Mouse (Mus musculus) intestine, embryonic 16.5 days (tissue): ENCODE measurements around the gene Clta. TPM values are rescaled to one million over a fixed set of nuclear protein-coding genes. Genes with fewer than 3 reads are reported as not detected.
A peak's percentile ranks its signal among the peaks of the same experiment; 100 is the strongest.

ENCODE experiments used
- ATAC-seq: fragments of 200-750 bp; cut with Nextera tagmentation; 2 replicates; pipeline ENCODE4 v1.8.0; 2017; ENCODE audit warnings: moderate TSS enrichment, moderate library complexity
- H3K27ac ChIP-seq: fragments of 300-500 bp; sonication (generic); 2 replicates; pipeline ENCODE4 v1.5.1; 2014; ENCODE audit warnings: mild to moderate bottlenecking, low read length
- H3K27me3 ChIP-seq: fragments of 300-500 bp; sonication (generic); replicated peaks from 2 replicates; pipeline ENCODE4 v1.6.1; 2014; ENCODE audit warnings: low read length, control low read depth, mixed read lengths; ENCODE audit not compliant: control insufficient read depth, insufficient read depth
- H3K36me3 ChIP-seq: fragments of 300-500 bp; sonication (generic); 2 replicates; pipeline ENCODE4 v1.6.1; 2014; ENCODE audit warnings: low read length, control low read depth; ENCODE audit not compliant: control insufficient read depth, insufficient read depth
- H3K4me1 ChIP-seq: fragments of 300-500 bp; sonication (generic); 2 replicates; pipeline ENCODE4 v1.6.1; 2014; ENCODE audit warnings: low read length, control low read depth, mixed read lengths; ENCODE audit not compliant: control insufficient read depth, insufficient read depth
- H3K4me2 ChIP-seq: fragments of 300-500 bp; sonication (generic); 2 replicates; pipeline ENCODE4 v1.6.1; 2014; ENCODE audit warnings: low read depth, low read length, control low read depth
- H3K4me3 ChIP-seq: fragments of 300-500 bp; sonication (generic); 2 replicates; pipeline ENCODE4 v1.5.1; 2014; ENCODE audit warnings: mild to moderate bottlenecking, low read length
- H3K9ac ChIP-seq: fragments of 300-500 bp; sonication (generic); 2 replicates; pipeline ENCODE4 v1.6.1; 2014; ENCODE audit warnings: low read depth, low read length
- H3K9me3 ChIP-seq: fragments of 300-500 bp; sonication (generic); 2 replicates; pipeline ENCODE4 v1.6.1; 2016; ENCODE audit warnings: low read length, control low read depth; ENCODE audit not compliant: control insufficient read depth
- WGBS: fragments of 180-500 bp; shearing (Covaris S2); extraction: QIAGEN DNeasy Blood & Tissue Kit; methylation state at CpG from one replicate; pipeline ENCODE4 v1.1.7; 2014; 5-methylcytosine and 5-hydroxymethylcytosine counted together
- polyA plus RNA-seq: library from polyadenylated mRNA; unstranded; fragments of >200 nt; fragmentation: Nextera tagmentation; extraction: Ambion mirVana; gene quantifications from 2 replicates; pipeline ENCODE4 v1.2.1, GENCODE M21; 2015

The Clta gene
- polyA plus RNA-seq, 1 experiment from 2014 or later = 241 TPM

DNA sequence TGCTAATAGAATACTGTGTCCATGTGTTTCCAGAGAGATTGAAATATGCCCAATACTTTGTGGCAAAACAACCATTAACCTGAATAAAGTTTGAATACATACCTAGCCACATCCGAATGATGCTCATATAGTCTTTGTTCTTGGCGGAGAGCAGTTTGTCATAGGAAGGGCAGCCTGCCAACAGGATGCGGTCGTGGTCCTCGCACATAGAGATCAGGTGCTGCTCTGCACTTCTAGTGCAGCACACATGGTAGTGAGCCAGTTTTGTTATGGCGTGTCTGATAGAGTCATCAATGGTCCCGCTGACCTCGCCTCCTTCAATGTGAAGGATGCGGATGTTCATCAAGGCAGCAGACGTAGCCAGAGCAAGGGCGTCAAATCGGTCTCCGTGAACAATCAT is 55.4 kb downstream of the Clta start:
- H3K4me3 ChIP-seq = no peak overlapping the region
- H3K4me2 ChIP-seq = no peak overlapping the region
- 89% methylated on average over 13 of the region's 13 CpGs for WGBS
- H3K9ac ChIP-seq = no peak overlapping the region
- ATAC-seq = no peak
- H3K9me3 ChIP-seq = no peaks in the 10 kb centered on the region
- H3K27ac ChIP-seq = no peak overlapping the region
- no peaks in the 10 kb centered on the region for H3K27me3 ChIP-seq
- H3K36me3 ChIP-seq = peaks cover 3% of the 10 kb centered on the region; the same call in 1 of the 2 replicates
- no peaks in the 10 kb centered on the region for H3K4me1 ChIP-seq

DNA sequence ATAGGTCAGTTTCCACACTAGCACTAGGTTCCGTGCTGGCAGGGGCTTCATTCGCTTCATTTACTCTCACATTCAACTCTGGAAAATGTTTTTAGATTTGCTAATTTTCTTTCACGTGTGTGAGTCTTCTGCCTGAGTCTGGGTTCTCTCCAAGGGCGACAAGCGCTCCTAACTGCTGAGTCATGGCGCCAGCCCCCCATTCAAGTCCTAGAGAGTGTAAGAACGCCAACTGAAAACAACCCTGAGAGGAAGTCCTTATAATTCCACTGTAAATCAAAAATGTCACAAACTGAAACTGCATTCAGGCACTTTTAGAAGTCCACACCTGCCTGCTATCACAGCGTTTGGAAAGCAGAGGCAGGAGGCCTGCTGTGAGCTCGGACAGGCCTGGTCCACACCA is 57.8 kb downstream of the Clta start:
- H3K4me2 ChIP-seq = no peak overlapping the region
- H3K27ac ChIP-seq = no peak overlapping the region
- peaks cover 4% of the 10 kb centered on the region for H3K4me1 ChIP-seq
- H3K4me3 ChIP-seq = no peak overlapping the region
- no peak for ATAC-seq
- 57% methylated on average over 9 of the region's 9 CpGs for WGBS
- no peak overlapping the region for H3K9ac ChIP-seq
- peaks cover 3% of the 10 kb centered on the region; the same call in 1 of the 2 replicates for H3K36me3 ChIP-seq
- no peaks in the 10 kb centered on the region for H3K27me3 ChIP-seq
- no peaks in the 10 kb centered on the region for H3K9me3 ChIP-seq

DNA sequence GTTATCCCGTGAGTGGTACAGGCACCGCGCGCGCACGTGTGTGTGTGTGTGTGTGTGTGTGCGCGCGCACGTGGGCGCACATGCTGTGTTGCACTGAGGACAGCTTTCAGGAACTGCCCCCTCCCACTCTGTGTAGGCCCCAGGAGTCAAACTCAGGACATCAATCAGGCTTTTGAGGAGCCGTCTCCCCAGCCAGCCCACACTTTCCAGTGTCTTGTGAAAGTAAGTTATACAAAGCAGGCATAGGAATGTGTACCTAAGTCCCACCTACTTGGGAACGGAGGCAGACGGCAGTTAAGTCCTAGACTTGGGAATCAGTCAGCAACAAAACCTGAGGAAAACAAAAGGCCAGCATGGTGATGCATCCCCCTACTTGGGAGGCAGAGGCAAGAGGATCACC is 58.6 kb downstream of the Clta start:
- H3K36me3 ChIP-seq = no peaks in the 10 kb centered on the region; the same call in 1 of the 2 replicates
- ATAC-seq = no peak
- 82% methylated on average over 14 of the region's 14 CpGs for WGBS

DNA sequence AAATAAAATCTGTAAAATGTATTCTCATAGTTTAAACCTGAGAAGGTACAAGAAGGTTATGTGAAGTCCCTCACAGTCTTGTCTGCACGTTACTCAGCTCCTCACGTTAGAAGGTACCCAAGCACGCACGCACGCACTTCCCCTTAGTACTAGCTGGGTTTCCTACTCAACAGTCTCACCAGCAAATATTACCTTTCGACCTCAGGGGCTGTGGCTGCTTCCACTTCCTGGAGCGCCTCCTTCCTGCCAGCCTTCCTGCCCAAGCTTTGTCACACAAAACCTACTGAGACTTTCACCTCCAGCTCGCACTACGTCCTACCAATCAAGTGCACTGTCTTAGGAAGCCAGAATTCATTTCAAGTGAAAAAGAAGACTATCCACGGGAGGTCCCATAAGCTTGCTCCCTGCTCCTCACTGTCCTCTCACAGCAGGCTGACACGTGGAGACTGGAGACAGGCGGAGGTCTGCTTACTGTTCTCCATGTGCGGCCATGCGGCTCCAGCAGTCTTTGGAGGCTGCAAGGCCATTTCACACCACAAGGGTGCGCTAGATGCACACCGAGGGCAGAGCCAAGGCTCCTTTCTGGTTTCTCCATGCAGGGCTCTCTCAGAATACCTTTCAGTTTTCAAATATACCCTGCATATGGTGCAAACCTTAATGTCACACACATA is 61.2 kb downstream of the Clta start:
- Histone ChIP-seq H3K4me2 (peak overlapping the region; percentile 39), H3K9ac (peak overlapping the region; percentile 64), H3K36me3 (no peaks in the 10 kb centered on the region), H3K27ac (peak overlapping the region; percentile 80), H3K27me3 (no peaks in the 10 kb centered on the region), H3K4me1 (peaks cover 15% of the 10 kb centered on the region), H3K9me3 (no peaks in the 10 kb centered on the region), H3K4me3 (peak overlapping the region; percentile 21; the same call in 1 of the 2 replicates)
- peak; percentile 89 for ATAC-seq
- WGBS = 25% methylated on average over 16 of the region's 16 CpGs

More for the DNA sequence above, 58.6 kb downstream of the Clta start:
- H3K27ac ChIP-seq = no peak overlapping the region
- no peak overlapping the region for H3K4me3 ChIP-seq
- H3K4me1 ChIP-seq = peaks cover 10% of the 10 kb centered on the region
- H3K9ac ChIP-seq = no peak overlapping the region
- no peak overlapping the region for H3K4me2 ChIP-seq
- H3K27me3 ChIP-seq = no peaks in the 10 kb centered on the region
- H3K9me3 ChIP-seq = no peaks in the 10 kb centered on the region

DNA sequence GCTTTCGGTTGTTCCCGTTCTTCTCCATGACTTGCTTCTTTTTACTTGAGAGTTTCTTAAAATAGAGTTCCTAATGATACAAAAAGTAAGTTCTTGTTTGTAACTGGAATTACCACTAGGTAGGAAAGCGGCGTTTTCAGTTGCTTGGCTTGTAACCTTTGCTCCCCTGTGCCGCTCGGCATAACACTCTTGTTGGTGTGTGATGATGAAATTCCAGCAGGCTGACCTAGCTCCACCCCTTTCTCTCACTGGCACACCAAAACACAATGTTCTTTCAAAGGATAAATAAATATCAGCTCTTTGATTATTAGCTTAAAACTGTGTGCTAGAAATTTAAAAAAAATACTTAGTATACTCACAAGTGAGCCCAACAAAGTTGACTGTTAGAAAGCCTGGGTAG is 62.6 kb downstream of the Clta start:
- H3K4me3 ChIP-seq = no peak overlapping the region
- H3K9me3 ChIP-seq = no peaks in the 10 kb centered on the region
- no peaks in the 10 kb centered on the region for H3K27me3 ChIP-seq
- no peaks in the 10 kb centered on the region for H3K36me3 ChIP-seq
- 71% methylated on average over 6 of the region's 6 CpGs for WGBS
- peak overlapping the region; percentile 33; the same call in 1 of the 2 replicates for H3K27ac ChIP-seq
- no peak for ATAC-seq
- 0 out of 2 replicates have a peak overlapping the region, but pooled peaks have one; percentile 22 for H3K4me2 ChIP-seq
- H3K4me1 ChIP-seq = peaks cover 26% of the 10 kb centered on the region
- no peak overlapping the region for H3K9ac ChIP-seq

DNA sequence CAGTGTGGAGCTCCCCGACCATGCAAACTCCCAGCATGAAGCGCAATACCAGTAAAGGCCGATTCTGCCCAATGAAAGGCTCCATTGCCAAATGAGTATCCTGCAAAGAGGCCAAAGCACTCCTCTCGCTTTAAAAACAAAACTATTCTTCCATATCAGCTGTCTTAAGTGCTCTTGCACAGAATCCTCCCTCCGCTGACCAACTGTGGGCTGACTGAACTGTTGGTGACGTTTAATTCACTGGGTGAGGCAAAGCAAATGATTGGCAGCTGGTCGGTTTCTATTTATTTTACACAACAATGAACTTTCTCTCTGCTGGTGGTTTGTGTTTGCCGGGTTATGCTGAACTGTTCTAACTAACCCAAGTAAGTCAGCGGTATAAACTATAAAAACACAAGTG is 64.5 kb downstream of the Clta start:
- 54% methylated on average over 9 of the region's 9 CpGs for WGBS
- Histone ChIP-seq H3K36me3 (no peaks in the 10 kb centered on the region), H3K4me1 (peaks cover 26% of the 10 kb centered on the region), H3K27ac (peak overlapping the region; percentile 59; the same call in 1 of the 2 replicates), H3K9ac (no peak overlapping the region), H3K4me2 (no peak overlapping the region), H3K4me3 (no peak overlapping the region), H3K9me3 (no peaks in the 10 kb centered on the region), H3K27me3 (no peaks in the 10 kb centered on the region)
- no peak for ATAC-seq

DNA sequence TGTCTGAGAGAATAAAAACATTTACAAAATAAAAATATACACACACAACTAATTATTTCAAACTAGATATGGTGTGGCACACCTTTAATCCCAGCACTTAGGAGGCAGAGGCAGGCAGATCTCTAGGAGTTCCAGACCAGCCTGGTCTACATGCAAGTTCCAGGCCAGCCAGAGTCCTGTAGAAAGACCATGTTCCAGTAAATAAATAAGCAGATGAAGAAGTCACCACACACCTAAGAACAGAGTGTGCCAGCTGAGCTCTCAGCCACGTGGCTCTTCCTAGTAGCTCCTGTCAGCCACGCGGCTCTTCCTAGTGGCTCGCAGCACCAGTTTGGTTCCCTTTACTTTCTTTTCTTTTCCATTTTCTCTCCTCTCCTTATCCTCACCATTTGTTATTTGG is 65.2 kb downstream of the Clta start:
- H3K4me1 ChIP-seq = peaks cover 26% of the 10 kb centered on the region
- no peak overlapping the region for H3K27ac ChIP-seq
- WGBS = 96% methylated on average over 4 of the region's 4 CpGs
- no peaks in the 10 kb centered on the region for H3K9me3 ChIP-seq
- no peak overlapping the region for H3K4me2 ChIP-seq
- no peaks in the 10 kb centered on the region for H3K36me3 ChIP-seq
- no peak for ATAC-seq
- no peak overlapping the region for H3K9ac ChIP-seq
- no peak overlapping the region for H3K4me3 ChIP-seq
- H3K27me3 ChIP-seq = no peaks in the 10 kb centered on the region

DNA sequence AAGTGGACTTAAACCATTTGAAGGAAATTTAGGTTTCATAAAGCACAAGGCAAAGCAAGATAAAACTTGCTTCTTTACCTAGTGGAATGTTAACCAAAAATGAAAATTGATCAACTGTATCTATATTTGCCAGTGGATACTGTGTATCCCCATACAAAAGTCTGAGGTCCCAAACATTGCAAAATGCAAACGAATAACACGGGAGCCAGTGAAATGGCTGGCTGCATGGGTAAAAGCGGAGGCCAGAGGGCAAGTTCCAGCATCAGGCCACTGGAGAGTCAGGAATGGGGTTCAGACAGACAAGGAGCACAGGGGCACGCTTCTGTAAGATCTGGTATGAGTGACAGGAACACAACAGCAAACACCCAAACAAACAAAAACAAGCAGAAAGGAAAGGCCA is 66.4 kb downstream of the Clta start:
- WGBS = 69% methylated on average over 4 of the region's 4 CpGs
- Histone ChIP-seq H3K27me3 (no peaks in the 10 kb centered on the region), H3K9me3 (no peaks in the 10 kb centered on the region), H3K27ac (peak overlapping the region; percentile 83), H3K36me3 (no peaks in the 10 kb centered on the region), H3K4me1 (peaks cover 26% of the 10 kb centered on the region), H3K9ac (peak overlapping the region; percentile 85; the same call in 1 of the 2 replicates), H3K4me2 (peak overlapping the region; percentile 67), H3K4me3 (peak overlapping the region; percentile 75)
- no peak for ATAC-seq

DNA sequence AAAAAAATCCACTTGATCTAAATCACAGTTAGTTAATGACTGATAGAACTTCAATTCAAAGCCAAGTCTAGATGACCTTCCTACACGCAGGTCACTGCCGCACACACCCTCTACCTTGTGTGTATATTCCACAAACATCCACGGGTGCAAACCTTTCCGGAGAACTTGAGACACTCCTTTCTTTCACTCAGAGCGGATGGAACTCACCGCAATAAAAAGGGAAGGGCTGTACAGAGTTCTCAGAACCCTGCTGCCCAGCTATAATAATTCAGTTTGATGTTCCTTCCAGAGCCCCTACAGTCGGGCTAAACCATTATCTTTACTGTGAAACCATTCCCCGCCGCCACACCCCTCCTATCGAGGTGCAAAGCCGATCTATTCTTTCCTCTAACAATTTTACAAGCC is 67.5 kb downstream of the Clta start:
- H3K9ac ChIP-seq = peak overlapping the region; percentile 85
- H3K9me3 ChIP-seq = no peaks in the 10 kb centered on the region
- H3K4me3 ChIP-seq = peak overlapping the region; percentile 75
- peak overlapping the region; percentile 67 for H3K4me2 ChIP-seq
- ATAC-seq = peak; percentile 72
- H3K4me1 ChIP-seq = peaks cover 22% of the 10 kb centered on the region
- whole genome bisulfite sequencing = 6% methylated on average over 11 of the region's 11 CpGs
- H3K27me3 ChIP-seq = no peaks in the 10 kb centered on the region
- peak overlapping the region; percentile 83 for H3K27ac ChIP-seq
- H3K36me3 ChIP-seq = no peaks in the 10 kb centered on the region
